Mouse (Mus musculus) CH12.LX (cell line): ENCODE data around the gene Fbxl3. TPM values are rescaled to one million over a fixed set of nuclear protein-coding genes. Genes with fewer than 3 reads are reported as not detected.

Experiments used
- DNase-seq: peaks from one replicate; pipeline ENCODE4 v3.0.0-alpha.2; 2013; ENCODE audit errors: extremely low read depth
- H3K27ac ChIP-seq: 2 replicates; pipeline ENCODE4 v1.5.1; 2012; ENCODE audit warnings: low read depth, mild to moderate bottlenecking, control low read depth, moderate library complexity; ENCODE audit not compliant: insufficient read depth
- H3K27me3 ChIP-seq: replicated peaks from 2 replicates; pipeline ENCODE3; 2012; ENCODE audit warnings: inconsistent platforms
- H3K36me3 ChIP-seq, 2 experiments: replicated peaks in 1 of 2; 2 replicates each; pipeline versions ENCODE3 to v1.6.1; 2012; ENCODE audit warnings: inconsistent platforms in 1 of 2, low read length in 1 of 2, mild to moderate bottlenecking in 1 of 2, mixed read lengths in 1 of 2, moderate library complexity in 1 of 2; ENCODE audit not compliant: control insufficient read depth in 1 of 2, insufficient read depth in 1 of 2
- H3K4me1 ChIP-seq, 2 experiments: 2 replicates each; pipeline ENCODE4 v1.6.1; 2012; ENCODE audit warnings: inconsistent platforms in 1 of 2, moderate library complexity in 1 of 2; ENCODE audit not compliant: insufficient read depth in 2 of 2, control insufficient read depth in 1 of 2
- H3K4me2 ChIP-seq: 2 replicates; pipeline ENCODE4 v1.6.1; 2012; ENCODE audit warnings: low read depth, mild to moderate bottlenecking, control low read depth; ENCODE audit not compliant: poor library complexity, insufficient read depth, severe bottlenecking
- H3K4me3 ChIP-seq, 3 experiments: fragments of 150-350 bp in 1 of 3; sonication (generic) in 1 of 3; replicated peaks in 1 of 3; 2 replicates each; pipeline versions ENCODE3 to v1.5.1; 2011 to 2012; ENCODE audit warnings: low read depth in 2 of 3, low read length in 2 of 3, mild to moderate bottlenecking in 2 of 3, moderate library complexity in 2 of 3, control low read depth in 1 of 3, improper control_type of control experiment in 1 of 3, inconsistent platforms in 1 of 3, mixed read lengths in 1 of 3; ENCODE audit not compliant: poor library complexity in 1 of 3
- H3K79me2 ChIP-seq: replicated peaks from 2 replicates; pipeline ENCODE4 v1.6.1; 2012; ENCODE audit warnings: mild to moderate bottlenecking, moderate library complexity; ENCODE audit not compliant: control insufficient read depth, poor library complexity, insufficient read depth, severe bottlenecking; ENCODE audit errors: extremely low read depth
- H3K9ac ChIP-seq: 2 replicates; pipeline ENCODE4 v1.6.1; 2012; ENCODE audit warnings: low read depth, mild to moderate bottlenecking, control low read depth, moderate library complexity; ENCODE audit not compliant: insufficient read depth
- H3K9me3 ChIP-seq: replicated peaks from 2 replicates; pipeline ENCODE3; 2012; ENCODE audit warnings: low read length, inconsistent platforms, mixed read lengths
- CTCF ChIP-seq, 2 experiments: IDR thresholded peaks in 1 of 2; conservative IDR thresholded peaks in 1 of 2; 2 replicates each; pipeline ENCODE4 v1.5.1; 2011 to 2012; ENCODE audit warnings: low read depth in 2 of 2, low read length in 2 of 2, improper control_type of control experiment in 1 of 2, inconsistent platforms in 1 of 2, mild to moderate bottlenecking in 1 of 2, moderate library complexity in 1 of 2
- ETS1 ChIP-seq: conservative IDR thresholded peaks from 2 replicates; pipeline ENCODE4 v1.6.1; 2012; ENCODE audit warnings: low read depth, mild to moderate bottlenecking, inconsistent platforms, low read length, improper control_type of control experiment, moderate library complexity
- JUN ChIP-seq: IDR thresholded peaks from 2 replicates; pipeline ENCODE4 v1.6.1; 2011; ENCODE audit warnings: low read depth, mild to moderate bottlenecking, low read length, improper control_type of control experiment, moderate library complexity; ENCODE audit not compliant: insufficient read depth
- KAT2A ChIP-seq: IDR thresholded peaks from 2 replicates; pipeline ENCODE4 v1.6.1; 2012; ENCODE audit warnings: low read length, improper control_type of control experiment, inconsistent platforms; ENCODE audit not compliant: insufficient replicate concordance
- MAFK ChIP-seq: IDR thresholded peaks from 2 replicates; pipeline ENCODE4 v1.6.1; 2011; ENCODE audit warnings: low read length, improper control_type of control experiment; ENCODE audit not compliant: insufficient replicate concordance
- MAX ChIP-seq: IDR thresholded peaks from 2 replicates; pipeline ENCODE4 v1.6.1; 2011; ENCODE audit warnings: low read length, improper control_type of control experiment
- MEF2A ChIP-seq: IDR thresholded peaks from 2 replicates; pipeline ENCODE4 v1.6.1; 2014; ENCODE audit warnings: low read depth, mild to moderate bottlenecking, inconsistent platforms, low read length, improper control_type of control experiment, borderline replicate concordance
- MXI1 ChIP-seq: IDR thresholded peaks from 2 replicates; pipeline ENCODE4 v1.6.1; 2011; ENCODE audit warnings: mild to moderate bottlenecking, low read depth, low read length, improper control_type of control experiment
- PAX5 ChIP-seq: IDR thresholded peaks from 2 replicates; pipeline ENCODE4 v1.6.1; 2012; ENCODE audit warnings: low read length, inconsistent platforms, mixed read lengths
- POLR2AphosphoS2 ChIP-seq: IDR thresholded peaks from 2 replicates; pipeline ENCODE4 v1.6.1; 2011; ENCODE audit warnings: low read depth, low read length, improper control_type of control experiment
- RAD21 ChIP-seq: IDR thresholded peaks from 2 replicates; pipeline ENCODE4 v1.6.1; 2011; ENCODE audit warnings: low read depth, mild to moderate bottlenecking, low read length, improper control_type of control experiment, moderate library complexity
- ZMIZ1 ChIP-seq: IDR thresholded peaks from 2 replicates; pipeline ENCODE4 v1.6.1; 2012; ENCODE audit warnings: low read depth, mild to moderate bottlenecking, inconsistent platforms, low read length, improper control_type of control experiment
- ZNF384 ChIP-seq: IDR thresholded peaks from 2 replicates; pipeline ENCODE4 v1.6.1; 2012; ENCODE audit warnings: low read depth, low read length, improper control_type of control experiment, inconsistent platforms
- dilution Hi-C: fragments of 300-500 bp; cut with MboI; formaldehyde crosslinking; loops from 2 replicates; pipeline ENCODE4 v1.14.3; 2020; ENCODE audit warnings: low sequenced_read_pairs; ENCODE audit not compliant: extremely low pct_unique_long_range_greater_than_20kb, extremely low pct_ligation_motif_present
- in situ Hi-C: fragments of 300-500 bp; cut with MboI; formaldehyde crosslinking; loops from 3 replicates; pipeline ENCODE4 v1.14.3; 2019; ENCODE audit warnings: low sequenced_read_pairs, low pct_ligation_motif_present, low pct_unique_long_range_greater_than_20kb, mixed read lengths
- polyA plus RNA-seq: library from polyadenylated mRNA; unstranded; fragments of >175 nt; gene quantifications from 2 replicates; pipeline ENCODE4 v1.2.1, GENCODE M21; 2012; ENCODE audit warnings: low read depth; ENCODE audit not compliant: insufficient read length
- total RNA-seq, 2 experiments: library from RNA; depleted of rRNA; stranded (reverse); fragments of 300-350 nt in 1 of 2; fragments of >200 nt in 1 of 2; gene quantifications; 2 replicates each; pipeline ENCODE4 v1.2.3; 2012 to 2014

The Fbxl3 gene
- total and polyA plus RNA-seq, 3 experiments, result 22.6 to 43.3 (median 37.5) TPM

- no peak for DNase-seq
- no peak overlapping the region for H3K9ac ChIP-seq
- no peaks in the 10 kb centered on the region for H3K9me3 ChIP-seq
- in situ Hi-C loops (no loop called here), dilution Hi-C loops (no loop called here)
- H3K27me3 ChIP-seq, result no peaks in the 10 kb centered on the region
- peaks cover 48 to 78% of the 10 kb centered on the region in 2 experiments for H3K36me3 ChIP-seq
- H3K79me2 ChIP-seq, result no peaks in the 10 kb centered on the region
- TF ChIP-seq MEF2A, result no peak
- H3K4me1 ChIP-seq, result peaks cover 0 to 6% of the 10 kb centered on the region in 2 experiments; a peak in 1 of 4 replicates
- H3K4me3 ChIP-seq, result no peak overlapping the region
- no peak overlapping the region for H3K27ac ChIP-seq
- no peak overlapping the region for H3K4me2 ChIP-seq
Observed at GRCm38 (mm10) chr14:103078006-103078912, 21.1 kb downstream of the Fbxl3 start.

GRCm38 (mm10) chr14:103077272-103078005, 21.9 kb downstream of the Fbxl3 start:
- Histone ChIP-seq H3K4me1 (peaks cover 0 to 6% of the 10 kb centered on the region in 2 experiments; a peak in 1 of 4 replicates), H3K4me2 (no peak overlapping the region), H3K36me3 (peaks cover 49 to 78% of the 10 kb centered on the region in 2 experiments), H3K9me3 (no peaks in the 10 kb centered on the region), H3K79me2 (no peaks in the 10 kb centered on the region), H3K27me3 (no peaks in the 10 kb centered on the region), H3K27ac (no peak overlapping the region), H3K4me3 (no peak overlapping the region), H3K9ac (no peak overlapping the region)
- no peak for DNase-seq
- dilution Hi-C loops (no loop called here), in situ Hi-C loops (no loop called here)
- TF ChIP-seq MXI1 (no peak), MAX (no peak), JUN (no peak), ZMIZ1 (no peak), KAT2A (no peak), CTCF (conservative IDR thresholded peaks at IDR 0.05 in 1 of 2, IDR thresholded peaks at IDR 0.05 in 1 of 2; ENCODE audit: low read depth in 2 of 2, low read length in 2 of 2) (no peak), MAFK (no peak), PAX5 (no peak), ETS1 (no peak), RAD21 (no peak), POLR2AphosphoS2 (no peak), ZNF384 (no peak)
